Mouse (Mus musculus): ENCODE results near the gene Rint1. TPM values are rescaled to one million over a fixed set of nuclear protein-coding genes. Genes with fewer than 3 reads are reported as not detected.
"Not testable (repeated sequence)": the region's sequence is repeated elsewhere in the genome, so short reads cannot be mapped to it uniquely, and the experiment has no call there.

Rint1 gene
- polyA plus RNA-seq, 1 experiment, result 8.3 TPM

DNA sequence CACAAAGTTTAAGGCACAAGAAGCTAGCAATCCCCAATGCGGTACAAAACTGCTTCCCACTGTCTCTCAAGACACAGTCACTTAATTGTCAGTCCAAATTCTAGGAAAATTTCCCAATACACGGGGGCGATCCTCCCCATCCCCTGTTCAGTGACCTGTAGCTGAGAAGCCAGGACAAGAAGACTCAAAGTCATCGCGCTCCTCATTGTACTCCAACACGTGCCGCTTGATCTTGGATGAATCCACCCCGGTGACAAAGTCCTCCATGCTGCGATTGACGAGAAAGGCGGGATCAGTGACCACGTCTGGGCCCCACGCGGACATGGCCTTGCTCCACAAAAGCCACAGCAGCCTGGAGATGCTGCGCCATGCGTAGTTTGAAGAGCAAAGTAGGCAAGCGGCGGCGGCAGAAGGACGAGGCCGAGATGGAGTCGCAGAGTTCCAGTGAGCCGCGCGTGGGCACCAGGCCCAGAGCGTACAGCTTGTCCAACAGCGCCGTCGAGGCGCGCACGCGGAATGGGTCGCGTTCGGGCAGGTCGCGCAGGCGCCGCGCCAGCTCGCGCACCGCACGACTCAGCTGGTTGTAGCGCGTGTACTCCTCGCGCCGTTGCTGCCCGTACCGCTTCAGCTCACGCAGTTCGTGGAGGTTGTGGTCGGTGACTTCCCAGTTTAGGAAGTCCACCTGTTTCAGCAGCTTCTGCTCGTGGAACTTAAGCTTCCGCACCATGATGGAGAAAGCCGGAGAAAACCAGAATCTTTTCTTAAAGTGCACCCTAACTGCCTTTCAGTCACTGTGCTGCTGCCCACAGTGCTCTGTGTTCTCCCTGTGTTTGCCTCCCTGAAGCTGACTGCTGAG is 43.6 kb downstream of the Rint1 start:
- Histone ChIP-seq H3K79me2 (ENCODE audit: control insufficient read depth, insufficient read depth) (no peaks in the 10 kb centered on the region), H3K36me3 (ENCODE audit: control insufficient read depth, insufficient read depth) (no peaks in the 10 kb centered on the region), H3K4me3 (no peak overlapping the region), H3K27me3 (ENCODE audit: control insufficient read depth, insufficient read depth, insufficient read length) (peaks cover 25% of the 10 kb centered on the region), H3ac (ENCODE audit: control insufficient read depth, insufficient read length) (no peak overlapping the region), H3K4me2 (ENCODE audit: low read depth) (no peak overlapping the region)
- no peak for TF ChIP-seq MYOG (IDR thresholded peaks at IDR 0.05; ENCODE audit: control insufficient read depth in 1 of 3, insufficient read depth in 1 of 3, insufficient read length in 2 of 3, low read depth in 2 of 3)
- TF ChIP-seq POLR2A (IDR thresholded peaks at IDR 0.05; ENCODE audit: insufficient read length, low read depth), result no peak
- TF ChIP-seq TCF12 (IDR thresholded peaks at IDR 0.05; ENCODE audit: insufficient read depth, poor library complexity, severe bottlenecking), result no peak
- TF ChIP-seq MAX (IDR thresholded peaks at IDR 0.05; ENCODE audit: low read depth), result no peak
- no peak for TF ChIP-seq POLR2AphosphoS2 (IDR thresholded peaks at IDR 0.05; ENCODE audit: insufficient read length, low read depth)
- TF ChIP-seq TCF3 (IDR thresholded peaks at IDR 0.05; ENCODE audit: insufficient read length, low read depth), result no peak
- no peak for TF ChIP-seq E2F4 (IDR thresholded peaks at IDR 0.05; ENCODE audit: insufficient read depth)
- TF ChIP-seq MYOD1 (IDR thresholded peaks at IDR 0.05; ENCODE audit: control insufficient read depth in 1 of 3, insufficient read length in 2 of 3, low read depth in 2 of 3), result no peak
- no peak for TF ChIP-seq CEBPB (IDR thresholded peaks at IDR 0.05; ENCODE audit: insufficient read depth, poor library complexity, severe bottlenecking)
- no peak for TF ChIP-seq REST (IDR thresholded peaks at IDR 0.05; ENCODE audit: insufficient read depth, insufficient read length)

DNA sequence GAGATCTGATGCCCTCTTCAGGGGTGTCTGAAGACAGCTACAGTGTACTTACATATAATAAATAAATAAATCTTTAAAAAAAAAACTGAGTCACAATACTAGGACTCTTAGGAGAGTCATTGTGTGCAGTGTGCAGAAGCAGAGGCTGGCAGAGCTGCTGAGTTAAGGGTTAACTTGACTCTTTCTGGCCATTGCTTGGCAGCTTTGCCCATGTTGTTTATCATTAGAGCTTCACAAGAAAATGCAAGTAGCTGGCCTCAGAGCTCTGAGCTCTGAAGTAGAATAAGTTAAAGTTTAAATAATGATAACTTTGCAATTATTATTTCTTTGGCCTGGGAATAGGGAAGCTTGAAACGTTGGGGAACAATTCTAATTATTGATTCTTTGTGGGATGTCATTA is 48.2 kb downstream of the Rint1 start:
- not testable (repeated sequence) for H3K4me2 ChIP-seq (ENCODE audit: low read depth); H3K4me3 ChIP-seq; H3K79me2 ChIP-seq (ENCODE audit: control insufficient read depth, insufficient read depth); H3ac ChIP-seq (ENCODE audit: control insufficient read depth, insufficient read length)
- H3K27me3 ChIP-seq (ENCODE audit: control insufficient read depth, insufficient read depth, insufficient read length), result peaks cover 11% of the 10 kb centered on the region
- peaks cover 14% of the 10 kb centered on the region for H3K36me3 ChIP-seq (ENCODE audit: control insufficient read depth, insufficient read depth)

DNA sequence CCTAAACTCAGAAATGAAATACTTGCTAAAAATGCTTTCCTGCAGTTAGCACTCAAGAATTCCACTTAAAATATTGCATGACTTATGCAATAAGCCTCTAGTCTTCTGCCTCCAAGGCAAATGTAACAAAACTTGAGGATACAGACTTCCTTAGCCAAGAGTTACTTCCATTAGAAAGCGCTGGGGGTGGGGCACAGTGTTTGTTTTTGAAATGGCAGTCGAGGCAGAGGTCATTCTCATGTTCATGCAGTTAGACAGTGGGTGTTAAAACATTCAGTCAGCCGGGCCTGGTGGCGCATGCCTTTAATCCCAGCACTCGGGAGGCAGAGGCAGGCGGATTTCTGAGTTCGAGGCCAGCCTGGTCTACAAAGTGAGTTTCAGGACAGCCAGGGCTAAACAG is 50.6 kb downstream of the Rint1 start:
- Histone ChIP-seq H3K36me3 (ENCODE audit: control insufficient read depth, insufficient read depth) (peaks cover 14% of the 10 kb centered on the region), H3ac (ENCODE audit: control insufficient read depth, insufficient read length) (no peak overlapping the region), H3K79me2 (ENCODE audit: control insufficient read depth, insufficient read depth) (peaks cover 9% of the 10 kb centered on the region), H3K27me3 (ENCODE audit: control insufficient read depth, insufficient read depth, insufficient read length) (no peaks in the 10 kb centered on the region), H3K4me2 (ENCODE audit: low read depth) (no peak overlapping the region), H3K4me3 (no peak overlapping the region)
- TF ChIP-seq TCF3 (IDR thresholded peaks at IDR 0.05; ENCODE audit: insufficient read length, low read depth) (no peak), USF1 (IDR thresholded peaks at IDR 0.05; ENCODE audit: low read depth) (no peak), POLR2A (IDR thresholded peaks at IDR 0.05; ENCODE audit: insufficient read length, low read depth) (no peak), MYOD1 (IDR thresholded peaks at IDR 0.05; ENCODE audit: control insufficient read depth in 1 of 3, insufficient read length in 2 of 3, low read depth in 2 of 3) (no peak), REST (IDR thresholded peaks at IDR 0.05; ENCODE audit: insufficient read depth, insufficient read length) (no peak), TCF12 (IDR thresholded peaks at IDR 0.05; ENCODE audit: insufficient read depth, poor library complexity, severe bottlenecking) (no peak), POLR2AphosphoS2 (IDR thresholded peaks at IDR 0.05; ENCODE audit: insufficient read length, low read depth) (no peak), E2F4 (IDR thresholded peaks at IDR 0.05; ENCODE audit: insufficient read depth) (no peak), SRF (IDR thresholded peaks at IDR 0.05; ENCODE audit: control insufficient read depth, insufficient read length, low read depth) (no peak), CEBPB (IDR thresholded peaks at IDR 0.05; ENCODE audit: insufficient read depth, poor library complexity, severe bottlenecking) (no peak), MYOG (IDR thresholded peaks at IDR 0.05; ENCODE audit: control insufficient read depth in 1 of 3, insufficient read depth in 1 of 3, insufficient read length in 2 of 3, low read depth in 2 of 3) (no peak), MAX (IDR thresholded peaks at IDR 0.05; ENCODE audit: low read depth) (no peak)

GRCm38 (mm10) chr5:23843674-23844530 is 56.4 kb downstream of the Rint1 start, which contains the start of gene Tomm7:
Gene Tomm7, minus strand, starts transcription at chr5:23844161.
- no peaks in the 10 kb centered on the region for H3K27me3 ChIP-seq (ENCODE audit: control insufficient read depth, insufficient read depth, insufficient read length)
- H3K36me3 ChIP-seq (ENCODE audit: control insufficient read depth, insufficient read depth), result peaks cover 13% of the 10 kb centered on the region
- H3K4me2 ChIP-seq (ENCODE audit: low read depth), result peak within 1 kb of the TSS; percentile 94
- H3ac ChIP-seq (ENCODE audit: control insufficient read depth, insufficient read length), result no peak within 1 kb of the TSS
- peak within 1 kb of the TSS; percentile 89 for H3K4me3 ChIP-seq
- TF ChIP-seq USF1 (IDR thresholded peaks at IDR 0.05; ENCODE audit: low read depth) (no peak), MYOD1 (IDR thresholded peaks at IDR 0.05; ENCODE audit: control insufficient read depth in 1 of 3, insufficient read length in 2 of 3, low read depth in 2 of 3) (no peak), TCF3 (IDR thresholded peaks at IDR 0.05; ENCODE audit: insufficient read length, low read depth) (no peak), POLR2A (IDR thresholded peaks at IDR 0.05; ENCODE audit: insufficient read length, low read depth) (peak; percentile 80), POLR2AphosphoS2 (IDR thresholded peaks at IDR 0.05; ENCODE audit: insufficient read length, low read depth) (peak; percentile 77), TCF12 (IDR thresholded peaks at IDR 0.05; ENCODE audit: insufficient read depth, poor library complexity, severe bottlenecking) (no peak), E2F4 (IDR thresholded peaks at IDR 0.05; ENCODE audit: insufficient read depth) (no peak), SRF (IDR thresholded peaks at IDR 0.05; ENCODE audit: control insufficient read depth, insufficient read length, low read depth) (no peak)
- peaks cover 16% of the 10 kb centered on the region for H3K79me2 ChIP-seq (ENCODE audit: control insufficient read depth, insufficient read depth)

Data from myocyte (in vitro differentiated cells).